Comparison of ENCODE assay signal across 29 mouse cellular contexts in the genomic region with DNA sequence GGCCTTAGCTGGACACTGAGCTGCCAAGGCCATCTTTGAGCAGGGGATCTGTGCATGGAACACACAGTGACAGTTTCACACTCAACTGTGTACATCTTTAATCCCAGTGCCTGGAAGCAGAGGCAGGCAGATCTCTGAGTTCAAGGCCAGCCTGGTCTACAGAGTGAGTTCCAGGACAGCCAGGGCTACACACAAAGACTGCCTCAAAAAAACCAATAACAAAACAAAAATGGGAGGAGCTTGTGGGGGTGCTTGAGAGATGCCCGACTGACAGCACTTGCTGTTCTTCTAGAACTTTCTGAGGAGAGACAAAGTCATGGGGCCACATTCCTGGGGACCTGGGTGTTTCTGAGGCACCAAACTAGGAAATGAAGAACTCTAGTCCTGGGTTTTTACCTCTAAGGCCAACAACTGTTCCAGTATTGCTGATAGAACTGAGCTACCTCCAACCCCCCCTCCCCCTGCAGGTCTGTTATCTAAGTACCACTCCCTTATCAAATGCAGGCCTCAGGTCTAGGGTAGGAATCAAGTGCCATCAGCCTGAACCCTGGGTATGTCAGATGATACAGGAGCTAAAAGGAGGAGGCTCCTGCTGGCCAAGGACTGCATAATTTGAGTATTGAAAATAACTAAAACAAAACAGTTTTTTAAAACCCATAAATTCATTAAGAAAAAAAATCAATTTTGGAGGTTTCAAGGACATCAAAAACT. TPM values are rescaled to one million over a fixed set of nuclear protein-coding genes. Genes with fewer than 3 reads are reported as not detected.
DNase-seq lines count a peak whose midpoint lies in the region; ATAC-seq and TF ChIP-seq lines count a peak whose summit lies in the region.
"Had no signal": no experiment of that assay in that cellular context is flagged by ENCODE, and none has a peak within 500 bp of the region (broad histone marks: within the 10 kb centered on the region; RNA-seq: fewer than 3 reads in every experiment).

No protein-coding gene starts in this region.

- WGBS in bone marrow, adult 2 months = 69% methylated on average over 1 of the region's 1 CpGs
- 71% methylated on average over 1 of the region's 1 CpGs for WGBS in intestine, embryonic 16.5 days
- WGBS in liver, embryonic 16.5 days (ENCODE audit: insufficient replicate concordance) = 17% methylated on average over 1 of the region's 1 CpGs

- H3K4me2 ChIP-seq in intestine, embryonic 16.5 days (ENCODE audit: low read depth, low read length) = no peak overlapping the region
- peak overlapping the region; percentile 46 for H3K4me2 ChIP-seq in liver, embryonic 16.5 days (ENCODE audit: low read depth, low read length)
- H3K4me2 ChIP-seq: embryonic facial prominence, embryonic 15.5 days; forebrain, embryonic 12.5 days; limb, embryonic 12.5 days; lung, embryonic 14.5 days had no signal

- no peak overlapping the region for H3K9ac ChIP-seq in intestine, embryonic 16.5 days (ENCODE audit: low read depth, low read length)
- H3K9ac ChIP-seq in liver, embryonic 16.5 days (ENCODE audit: low read depth, low read length) = 0 out of 2 replicates have a peak overlapping the region, but pooled peaks have one; percentile 17
- H3K9ac ChIP-seq: embryonic facial prominence, embryonic 15.5 days; forebrain, embryonic 12.5 days; limb, embryonic 12.5 days; lung, embryonic 14.5 days had no signal

- no peaks in the 10 kb centered on the region for H3K9me3 ChIP-seq in G1E (replicated peaks)
- no peaks in the 10 kb centered on the region for H3K9me3 ChIP-seq in intestine, embryonic 16.5 days (ENCODE audit: control insufficient read depth, low read length)
- H3K9me3 ChIP-seq in liver, embryonic 16.5 days (replicated peaks; ENCODE audit: control insufficient read depth, low read length) = no peaks in the 10 kb centered on the region
- H3K9me3 ChIP-seq: embryonic facial prominence, embryonic 15.5 days; forebrain, embryonic 12.5 days; limb, embryonic 12.5 days had no signal

- no peak for TF ChIP-seq CTCF in G1E (IDR thresholded peaks at IDR 0.05; ENCODE audit: low read depth, low read length)
- TF ChIP-seq CTCF in bone marrow, adult 2 months (IDR thresholded peaks at IDR 0.05; ENCODE audit: control insufficient read depth, insufficient read depth, low read length) = no peak

- peaks cover 31% of the 10 kb centered on the region for H3K4me1 ChIP-seq in G1E (ENCODE audit: insufficient read depth, low read depth, low read length)
- no peaks in the 10 kb centered on the region; the same call in 1 of the 2 replicates for H3K4me1 ChIP-seq in bone marrow, adult 2 months (ENCODE audit: control insufficient read depth, insufficient read depth, low read length)
- H3K4me1 ChIP-seq in intestine, embryonic 16.5 days (ENCODE audit: control insufficient read depth, insufficient read depth, low read length) = no peaks in the 10 kb centered on the region
- H3K4me1 ChIP-seq in liver, embryonic 16.5 days (ENCODE audit: control insufficient read depth, low read depth, low read length) = peaks cover 28% of the 10 kb centered on the region
- H3K4me1 ChIP-seq: embryonic facial prominence, embryonic 15.5 days; forebrain, embryonic 12.5 days; limb, embryonic 12.5 days had no signal

- TF ChIP-seq POLR2A in bone marrow, adult 2 months (IDR thresholded peaks at IDR 0.05; ENCODE audit: borderline replicate concordance, control insufficient read depth, low read depth, low read length) = no peak

- no peaks in the 10 kb centered on the region for H3K27me3 ChIP-seq in G1E (ENCODE audit: insufficient read depth, low read length)
- H3K27me3 ChIP-seq in intestine, embryonic 16.5 days (replicated peaks; ENCODE audit: control insufficient read depth, insufficient read depth, low read length) = no peaks in the 10 kb centered on the region
- no peaks in the 10 kb centered on the region for H3K27me3 ChIP-seq in liver, embryonic 16.5 days (ENCODE audit: control insufficient read depth, insufficient read depth, low read depth, low read length)
- H3K27me3 ChIP-seq: embryonic facial prominence, embryonic 15.5 days; forebrain, embryonic 12.5 days; limb, embryonic 12.5 days had no signal

- H3K36me3 ChIP-seq in G1E (replicated peaks) = peaks cover 88% of the 10 kb centered on the region
- H3K36me3 ChIP-seq in intestine, embryonic 16.5 days (ENCODE audit: control insufficient read depth, insufficient read depth, low read length) = peaks cover 4% of the 10 kb centered on the region; the same call in 1 of the 2 replicates
- H3K36me3 ChIP-seq in liver, embryonic 16.5 days (ENCODE audit: control insufficient read depth, insufficient read depth) = peaks cover 29% of the 10 kb centered on the region

- 0 out of 2 replicates have a peak overlapping the region, but pooled peaks have one; percentile 10 for H3K27ac ChIP-seq in bone marrow, adult 2 months (ENCODE audit: control insufficient read depth, insufficient read depth, low read depth, low read length, poor library complexity)
- no peak overlapping the region for H3K27ac ChIP-seq in intestine, embryonic 16.5 days (ENCODE audit: low read length)
- peak overlapping the region; percentile 78 for H3K27ac ChIP-seq in liver, embryonic 16.5 days (ENCODE audit: low read length)
- H3K27ac ChIP-seq: embryonic facial prominence, embryonic 15.5 days; forebrain, embryonic 12.5 days; heart, adult 2 months; hindbrain, postnatal 0 days; limb, embryonic 12.5 days; macrophage had no signal

- peak; percentile 66 for ATAC-seq in G1E (ENCODE audit: extremely low read depth, insufficient number of reproducible peaks, low FRiP score, poor library complexity, severe bottlenecking)
- ATAC-seq in intestine, embryonic 16.5 days = peak; percentile 52; the same call in 1 of the 2 replicates
- peak; percentile 98 for ATAC-seq in liver, embryonic 16.5 days (ENCODE audit: low read depth)
- ATAC-seq: hindbrain, postnatal 0 days had no signal

- no peak overlapping the region for H3K4me3 ChIP-seq in G1E (ENCODE audit: low read depth, low read length)
- H3K4me3 ChIP-seq in bone marrow, adult 2 months (replicated peaks; ENCODE audit: control insufficient read depth, low read depth, low read length) = no peak overlapping the region
- H3K4me3 ChIP-seq in intestine, embryonic 16.5 days (ENCODE audit: low read length) = no peak overlapping the region
- H3K4me3 ChIP-seq in liver, embryonic 16.5 days (ENCODE audit: low read depth, low read length) = no peak overlapping the region
- H3K4me3 ChIP-seq: embryonic facial prominence, embryonic 15.5 days; forebrain, embryonic 12.5 days; heart, adult 2 months; limb, embryonic 12.5 days had no signal

- no peak for DNase-seq in G1E (ENCODE audit: low spot score)
- no peak for DNase-seq in adrenal gland, adult 2 months
- DNase-seq in right cerebral cortex, postnatal 36 days (ENCODE audit: low spot score in 2 of 2) = no peak
- no peak for DNase-seq in heart, postnatal 4 days
- DNase-seq: adrenal gland, adult 8-10 months; cerebellum, adult 11-12 months; cerebellum, postnatal 14 days; heart, adult 2 months; kidney, adult 2 months; kidney, postnatal 4 days; layer of hippocampus, adult 9-11 months; lung, embryonic 14.5 days; midbrain, embryonic 14.5 days; right cerebral cortex, postnatal 25 days; thymus, postnatal 25 days had no signal

RNA-seq across cellular contexts. Expression of a gene that starts 45.5 kb away (rescaled TPM):
- not detected in 2 replicates for total RNA-seq in G1E (2014; fragmentation: Nextera tagmentation)
- 0.16 TPM in 1 of 2 replicates, not detected in the other for total RNA-seq in G1E (2017)
- polyA plus RNA-seq in G1E (2012) = not detected in 2 replicates
- polyA plus RNA-seq in bone marrow, adult 2 months (2011; ENCODE audit: insufficient read depth, insufficient read length, low replicate concordance, missing spikeins) = 0.85 TPM in 1 of 2 replicates, not detected in the other
- polyA plus RNA-seq in intestine, embryonic 16.5 days (2015; fragmentation: Nextera tagmentation; extraction: Ambion mirVana) = 3.7 and 6.5 TPM in 2 replicates
- 0.48 and 0.63 TPM in 2 replicates for polyA plus RNA-seq in liver, embryonic 16.5 days (2015; fragmentation: Nextera tagmentation; extraction: Ambion mirVana)
- total RNA-seq in adrenal gland, adult 2 months (2021) = not detected
- polyA plus RNA-seq in adrenal gland, adult 2 months (2012; rRNA removed) = 0.11 TPM in 1 of 2 replicates, not detected in the other
- total RNA-seq in heart, postnatal 4 days (2021) = not detected
- total RNA-seq: gastrocnemius, adult 8-10 months; heart, adult 2 months; hematopoietic stem cell, adult 5-6 weeks; neutrophil, adult 5-6 weeks had no signal
- polyA plus RNA-seq: C2C12; frontal cortex, adult 2 months; heart, adult 2 months; macrophage had no signal

RNA-seq across cellular contexts. Expression of a gene that starts 52.3 kb away (rescaled TPM):
- not detected in 2 replicates for total RNA-seq in G1E (2014; fragmentation: Nextera tagmentation)
- total RNA-seq in G1E (2017) = 0.05 and 0.12 TPM in 2 replicates
- not detected in 2 replicates for polyA plus RNA-seq in G1E (2012)
- polyA plus RNA-seq in bone marrow, adult 2 months (2011; ENCODE audit: insufficient read depth, insufficient read length, low replicate concordance, missing spikeins) = not detected in 2 replicates
- polyA plus RNA-seq in intestine, embryonic 16.5 days (2015; fragmentation: Nextera tagmentation; extraction: Ambion mirVana) = 1.2 and 2.1 TPM in 2 replicates
- polyA plus RNA-seq in liver, embryonic 16.5 days (2015; fragmentation: Nextera tagmentation; extraction: Ambion mirVana) = 0.55 and 0.58 TPM in 2 replicates
- total RNA-seq in adrenal gland, adult 2 months (2021) = under 1 TPM in 1 of 2 experiments, not detected in 1; 0.14 TPM
- 0.09 TPM in 1 of 2 replicates, not detected in the other for polyA plus RNA-seq in adrenal gland, adult 2 months (2012; rRNA removed)
- total RNA-seq in heart, postnatal 4 days (2021) = not detected
- total RNA-seq: adrenal gland, adult 8-10 months; heart, adult 2 months; hematopoietic stem cell, adult 5-6 weeks; hindbrain, postnatal 0 days; neutrophil, adult 5-6 weeks had no signal
- polyA plus RNA-seq: C2C12; frontal cortex, adult 2 months; heart, adult 2 months; heart, embryonic 14.5 days; hindbrain, postnatal 0 days; macrophage had no signal
